Mouse (Mus musculus): ENCODE measurements around the gene Abhd11. TPM values are rescaled to one million over a fixed set of nuclear protein-coding genes. Genes with fewer than 3 reads are reported as not detected.

Abhd11 gene
- polyA plus RNA-seq, 1 experiment from 2014 or later: 43.1 TPM

Other genes starting within 250 kb of the Abhd11 start
- not detected in 2 replicates for gene Tmem270, start 102.4 kb upstream of the Abhd11 start, polyA plus RNA-seq (2016; fragmentation: Nextera tagmentation; extraction: Ambion mirVana)
- gene Cldn13, start 93.6 kb upstream of the Abhd11 start, polyA plus RNA-seq (2016; fragmentation: Nextera tagmentation; extraction: Ambion mirVana): 1.1 and 2.0 TPM in 2 replicates
- 7.7 and 8.8 TPM in 2 replicates for gene Mettl27, start 76.8 kb upstream of the Abhd11 start, polyA plus RNA-seq (2016; fragmentation: Nextera tagmentation; extraction: Ambion mirVana)
- gene Cldn4, start 62.2 kb upstream of the Abhd11 start, polyA plus RNA-seq (2016; fragmentation: Nextera tagmentation; extraction: Ambion mirVana): 2.0 and 2.8 TPM in 2 replicates
- gene Cldn3, start 22.9 kb upstream of the Abhd11 start, polyA plus RNA-seq (2016; fragmentation: Nextera tagmentation; extraction: Ambion mirVana): 6.3 and 7.6 TPM in 2 replicates
- 21.8 and 22.3 TPM in 2 replicates for gene Stx1a, start 14.3 kb downstream of the Abhd11 start, polyA plus RNA-seq (2016; fragmentation: Nextera tagmentation; extraction: Ambion mirVana)
- 27.9 TPM in 2 replicates for gene Dnajc30, start 55.0 kb downstream of the Abhd11 start, polyA plus RNA-seq (2016; fragmentation: Nextera tagmentation; extraction: Ambion mirVana)
- 111 and 125 TPM in 2 replicates for gene Bud23, start 55.8 kb downstream of the Abhd11 start, polyA plus RNA-seq (2016; fragmentation: Nextera tagmentation; extraction: Ambion mirVana)
- 21.9 and 23.2 TPM in 2 replicates for gene Vps37d, start 69.1 kb downstream of the Abhd11 start, polyA plus RNA-seq (2016; fragmentation: Nextera tagmentation; extraction: Ambion mirVana)
- 2.7 and 3.1 TPM in 2 replicates for gene Mlxipl, start 80.7 kb downstream of the Abhd11 start, polyA plus RNA-seq (2016; fragmentation: Nextera tagmentation; extraction: Ambion mirVana)
- 27.5 and 29.6 TPM in 2 replicates for gene Tbl2, start 140.5 kb downstream of the Abhd11 start, polyA plus RNA-seq (2016; fragmentation: Nextera tagmentation; extraction: Ambion mirVana)
- 46.6 TPM in 2 replicates for gene Bcl7b, start 159.1 kb downstream of the Abhd11 start, polyA plus RNA-seq (2016; fragmentation: Nextera tagmentation; extraction: Ambion mirVana)
- 75.0 and 75.4 TPM in 2 replicates for gene Baz1b, start 178.1 kb downstream of the Abhd11 start, polyA plus RNA-seq (2016; fragmentation: Nextera tagmentation; extraction: Ambion mirVana)
- gene Fzd9, start 242.1 kb downstream of the Abhd11 start, polyA plus RNA-seq (2016; fragmentation: Nextera tagmentation; extraction: Ambion mirVana): 23.1 and 27.7 TPM in 2 replicates